Mouse (Mus musculus): ENCODE data around the gene Scgb2b15.
"Not testable (repeated sequence)": the region's sequence is repeated elsewhere in the genome, so short reads cannot be mapped to it uniquely, and the experiment has no call there.

Scgb2b15 gene

DNA sequence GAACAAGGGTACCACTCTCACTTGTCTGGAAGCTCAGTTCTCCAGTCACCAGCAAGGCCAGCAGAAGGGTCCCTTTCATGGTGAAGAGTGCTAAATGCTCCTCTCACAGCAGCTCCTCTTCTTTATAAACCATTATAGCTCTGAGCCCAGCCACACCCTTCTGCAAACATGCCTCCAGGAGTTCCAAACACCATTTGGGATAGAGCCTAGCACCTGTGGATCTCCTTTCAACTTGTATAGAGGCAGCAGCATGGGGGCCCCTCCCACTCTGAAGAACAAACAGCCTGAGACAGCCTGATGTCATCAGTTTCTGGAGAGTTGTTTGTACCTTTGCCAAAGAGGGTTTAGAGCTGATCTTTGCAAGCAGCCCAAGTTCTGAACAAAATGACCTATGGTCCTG lies at the start of gene Scgb2b15:
TSS of gene Scgb2b15 (minus strand) at position 101 of the 400 bp plus-strand sequence.
- not testable (repeated sequence) for DNase-seq (ENCODE audit: low spot score)

DNA sequence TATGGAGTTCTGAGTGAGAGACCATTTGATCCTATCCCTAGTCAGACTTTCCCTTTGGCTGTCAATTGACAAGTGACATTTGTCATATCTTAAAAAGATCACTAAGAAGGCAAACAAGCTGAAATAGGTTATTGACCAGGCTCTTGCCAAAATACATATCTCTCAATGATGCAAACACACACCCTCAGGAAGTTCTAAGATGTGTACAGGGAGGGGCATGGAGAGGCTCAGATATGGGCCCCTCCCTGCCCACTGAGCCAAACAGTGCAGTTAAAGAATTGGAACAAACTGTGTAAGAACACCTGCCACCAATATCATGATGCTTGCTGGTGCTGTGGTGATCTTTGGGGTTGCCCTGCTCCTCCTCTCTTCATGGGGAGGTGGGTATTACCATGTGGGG lies 6.8 kb upstream of the Scgb2b15 start, which contains the start of gene Scgb1b15:
TSS of gene Scgb1b15 (plus strand) at position 301 of the 400 bp plus-strand sequence.
- not testable (repeated sequence) for DNase-seq (ENCODE audit: low spot score)

All from urinary bladder, postnatal 10 days (tissue).